Mouse (Mus musculus) midbrain, embryonic 12.5 days (tissue): ENCODE measurements around the gene Cyp4f40. TPM values are rescaled to one million over a fixed set of nuclear protein-coding genes. Genes with fewer than 3 reads are reported as not detected.
"Not testable (repeated sequence)": the region's sequence is repeated elsewhere in the genome, so short reads cannot be mapped to it uniquely, and the experiment has no call there.

Source experiments
- ATAC-seq: fragments of 200-750 bp; cut with Nextera tagmentation; 2 replicates; pipeline ENCODE4 v1.8.0; 2017; ENCODE audit warnings: low read depth, moderate TSS enrichment, moderate library complexity; ENCODE audit not compliant: low FRiP score
- H3K27ac ChIP-seq: fragments of 300-500 bp; sonication (generic); replicated peaks from 2 replicates; pipeline ENCODE4 v1.5.1; 2016; ENCODE audit warnings: mild to moderate bottlenecking
- H3K27me3 ChIP-seq: fragments of 300-500 bp; sonication (generic); 2 replicates; pipeline ENCODE4 v1.6.1; 2016; ENCODE audit warnings: mild to moderate bottlenecking
- H3K36me3 ChIP-seq: fragments of 300-500 bp; sonication (generic); 2 replicates; pipeline ENCODE4 v1.6.1; 2016
- H3K4me1 ChIP-seq: fragments of 300-500 bp; sonication (generic); 2 replicates; pipeline ENCODE4 v1.6.1; 2016
- H3K4me2 ChIP-seq: fragments of 300-500 bp; sonication (generic); replicated peaks from 2 replicates; pipeline ENCODE4 v1.6.1; 2016; ENCODE audit warnings: mild to moderate bottlenecking, moderate library complexity
- H3K4me3 ChIP-seq: fragments of 300-500 bp; sonication (generic); 2 replicates; pipeline ENCODE4 v1.5.1; 2016; ENCODE audit warnings: mild to moderate bottlenecking
- H3K9ac ChIP-seq: fragments of 300-500 bp; sonication (generic); replicated peaks from 2 replicates; pipeline ENCODE4 v1.6.1; 2016; ENCODE audit warnings: mild to moderate bottlenecking, moderate library complexity
- H3K9me3 ChIP-seq: fragments of 300-500 bp; sonication (generic); 2 replicates; pipeline ENCODE4 v1.6.1; 2016; ENCODE audit warnings: mild to moderate bottlenecking
- WGBS: fragments of 180-500 bp; shearing (Covaris S2); methylation state at CpG from one replicate; pipeline ENCODE4 v1.1.7; 2016; 5-methylcytosine and 5-hydroxymethylcytosine counted together
- polyA plus RNA-seq: library from polyadenylated mRNA; unstranded; fragments of >200 nt; fragmentation: Nextera tagmentation; extraction: Ambion mirVana; gene quantifications from 2 replicates; pipeline ENCODE4 v1.2.1, GENCODE M21; 2016

Gene Cyp4f40
- polyA plus RNA-seq, 1 experiment from 2014 or later = not detected

GRCm38 (mm10) chr17:32653860-32654259 lies 4.8 kb upstream of the Cyp4f40 start:
- no peaks in the 10 kb centered on the region for H3K9me3 ChIP-seq
- H3K36me3 ChIP-seq = no peaks in the 10 kb centered on the region
- H3K4me3 ChIP-seq = no peak overlapping the region
- H3K4me2 ChIP-seq = no peak overlapping the region
- no peak for ATAC-seq
- no peak overlapping the region for H3K9ac ChIP-seq
- no peaks in the 10 kb centered on the region for H3K27me3 ChIP-seq
- H3K4me1 ChIP-seq = no peaks in the 10 kb centered on the region
- no peak overlapping the region for H3K27ac ChIP-seq
- 87% methylated on average over 4 of the region's 4 CpGs for WGBS

GRCm38 (mm10) chr17:32657041-32657440 lies 1.7 kb upstream of the Cyp4f40 start:
- Histone ChIP-seq H3K4me1 (no peaks in the 10 kb centered on the region), H3K4me2 (no peak overlapping the region), H3K4me3 (no peak overlapping the region), H3K9me3 (no peaks in the 10 kb centered on the region), H3K36me3 (no peaks in the 10 kb centered on the region), H3K27me3 (no peaks in the 10 kb centered on the region), H3K27ac (no peak overlapping the region), H3K9ac (no peak overlapping the region)
- 81% methylated on average over 3 of the region's 3 CpGs for WGBS
- no peak for ATAC-seq

GRCm38 (mm10) chr17:32658246-32658645 lies 454 bp upstream of the Cyp4f40 start:
- 91% methylated on average over 1 of the region's 1 CpGs for WGBS
- no peak for ATAC-seq

GRCm38 (mm10) chr17:32673976-32674375 lies 15.3 kb downstream of the Cyp4f40 start:
- WGBS = 72% methylated on average over 7 of the region's 7 CpGs
- H3K4me1 ChIP-seq = no peaks in the 10 kb centered on the region
- no peaks in the 10 kb centered on the region for H3K9me3 ChIP-seq
- H3K9ac ChIP-seq = no peak overlapping the region
- H3K27me3 ChIP-seq = 0 out of 2 replicates have a peak, but pooled peaks cover 5% of the 10 kb centered on the region
- no peak for ATAC-seq
- H3K4me2 ChIP-seq = no peak overlapping the region
- no peak overlapping the region for H3K27ac ChIP-seq
- H3K4me3 ChIP-seq = no peak overlapping the region
- no peaks in the 10 kb centered on the region for H3K36me3 ChIP-seq

More at GRCm38 (mm10) chr17:32658246-32658645, 454 bp upstream of the Cyp4f40 start:
- Histone ChIP-seq H3K27me3 (no peaks in the 10 kb centered on the region), H3K4me2 (no peak overlapping the region), H3K9me3 (no peaks in the 10 kb centered on the region), H3K36me3 (no peaks in the 10 kb centered on the region), H3K9ac (no peak overlapping the region), H3K27ac (no peak overlapping the region), H3K4me1 (no peaks in the 10 kb centered on the region), H3K4me3 (no peak overlapping the region)

GRCm38 (mm10) chr17:32676040-32676635 lies 17.4 kb downstream of the Cyp4f40 start:
- WGBS = 34% methylated on average over 21 of the region's 21 CpGs
- ATAC-seq = no peak
- Histone ChIP-seq H3K36me3 (no peaks in the 10 kb centered on the region), H3K9me3 (no peaks in the 10 kb centered on the region), H3K27ac (no peak overlapping the region), H3K27me3 (0 out of 2 replicates have a peak, but pooled peaks cover 3% of the 10 kb centered on the region), H3K4me2 (peak overlapping the region; percentile 38), H3K4me3 (no peak overlapping the region), H3K9ac (no peak overlapping the region), H3K4me1 (no peaks in the 10 kb centered on the region)

- Histone ChIP-seq H3K27ac (no peak overlapping the region), H3K27me3 (no peaks in the 10 kb centered on the region), H3K36me3 (no peaks in the 10 kb centered on the region), H3K4me3 (no peak overlapping the region), H3K4me2 (no peak overlapping the region), H3K9me3 (no peaks in the 10 kb centered on the region), H3K4me1 (no peaks in the 10 kb centered on the region; the same call in 1 of the 2 replicates), H3K9ac (no peak overlapping the region)
- 34% methylated on average over 2 of the region's 2 CpGs for WGBS
- ATAC-seq = no peak
Measured at GRCm38 (mm10) chr17:32680404-32680803, 21.7 kb downstream of the Cyp4f40 start.

GRCm38 (mm10) chr17:32685048-32685750 lies 26.5 kb downstream of the Cyp4f40 start, which contains the start of gene Cyp4f15:
Gene Cyp4f15 (plus strand): TSS chr17:32685627.
- 24% methylated on average over 7 of the region's 7 CpGs for WGBS
- Histone ChIP-seq H3K4me1 (no peaks in the 10 kb centered on the region; the same call in none of the 2 replicates), H3K27me3 (no peaks in the 10 kb centered on the region), H3K4me3 (no peak within 1 kb of the TSS), H3K9ac (no peak within 1 kb of the TSS), H3K27ac (no peak within 1 kb of the TSS), H3K36me3 (no peaks in the 10 kb centered on the region), H3K9me3 (no peaks in the 10 kb centered on the region), H3K4me2 (no peak within 1 kb of the TSS)
- no peak for ATAC-seq

GRCm38 (mm10) chr17:32686722-32687121 lies 28.0 kb downstream of the Cyp4f40 start:
- Histone ChIP-seq H3K36me3 (no peaks in the 10 kb centered on the region), H3K27ac (no peak overlapping the region), H3K4me3 (no peak overlapping the region), H3K9ac (no peak overlapping the region), H3K4me1 (no peaks in the 10 kb centered on the region; the same call in none of the 2 replicates), H3K4me2 (no peak overlapping the region), H3K9me3 (no peaks in the 10 kb centered on the region), H3K27me3 (no peaks in the 10 kb centered on the region)
- no peak for ATAC-seq
- WGBS = 96% methylated on average over 5 of the region's 5 CpGs

- WGBS = 89% methylated on average over 1 of the region's 1 CpGs
- Histone ChIP-seq H3K4me3 (no peak overlapping the region), H3K4me1 (no peaks in the 10 kb centered on the region; the same call in 1 of the 2 replicates), H3K27ac (no peak overlapping the region), H3K4me2 (no peak overlapping the region), H3K36me3 (no peaks in the 10 kb centered on the region), H3K27me3 (no peaks in the 10 kb centered on the region), H3K9me3 (no peaks in the 10 kb centered on the region), H3K9ac (no peak overlapping the region)
- no peak for ATAC-seq
Measured at GRCm38 (mm10) chr17:32690959-32691358, 32.3 kb downstream of the Cyp4f40 start.

GRCm38 (mm10) chr17:32702826-32703225 lies 44.1 kb downstream of the Cyp4f40 start:
- WGBS = 41% methylated on average over 22 of the region's 22 CpGs
- no peaks in the 10 kb centered on the region for H3K4me1 ChIP-seq
- peak overlapping the region; percentile 26 for H3K4me2 ChIP-seq
- peaks cover 10% of the 10 kb centered on the region for H3K9me3 ChIP-seq
- peak overlapping the region; percentile 9; the same call in 1 of the 2 replicates for H3K4me3 ChIP-seq
- no peak overlapping the region for H3K27ac ChIP-seq
- no peak overlapping the region for H3K9ac ChIP-seq
- no peaks in the 10 kb centered on the region for H3K36me3 ChIP-seq
- ATAC-seq = no peak
- no peaks in the 10 kb centered on the region for H3K27me3 ChIP-seq

- not testable (repeated sequence) for ATAC-seq, H3K4me1 ChIP-seq, H3K4me2 ChIP-seq, H3K9ac ChIP-seq, H3K27me3 ChIP-seq, H3K27ac ChIP-seq, H3K4me3 ChIP-seq, H3K36me3 ChIP-seq
- peaks cover 11% of the 10 kb centered on the region for H3K9me3 ChIP-seq
Measured at GRCm38 (mm10) chr17:32710541-32710940, 51.8 kb downstream of the Cyp4f40 start.

- 86% methylated on average over 1 of the region's 1 CpGs for WGBS
- H3K4me3 ChIP-seq, H3K9me3 ChIP-seq, H3K27ac ChIP-seq, H3K4me1 ChIP-seq, H3K27me3 ChIP-seq, H3K36me3 ChIP-seq, H3K4me2 ChIP-seq, H3K9ac ChIP-seq, ATAC-seq: not testable (repeated sequence)
Measured at GRCm38 (mm10) chr17:32722151-32722550, 63.5 kb downstream of the Cyp4f40 start.
